Mouse (Mus musculus): ENCODE data around the gene Sik3.

DNA sequence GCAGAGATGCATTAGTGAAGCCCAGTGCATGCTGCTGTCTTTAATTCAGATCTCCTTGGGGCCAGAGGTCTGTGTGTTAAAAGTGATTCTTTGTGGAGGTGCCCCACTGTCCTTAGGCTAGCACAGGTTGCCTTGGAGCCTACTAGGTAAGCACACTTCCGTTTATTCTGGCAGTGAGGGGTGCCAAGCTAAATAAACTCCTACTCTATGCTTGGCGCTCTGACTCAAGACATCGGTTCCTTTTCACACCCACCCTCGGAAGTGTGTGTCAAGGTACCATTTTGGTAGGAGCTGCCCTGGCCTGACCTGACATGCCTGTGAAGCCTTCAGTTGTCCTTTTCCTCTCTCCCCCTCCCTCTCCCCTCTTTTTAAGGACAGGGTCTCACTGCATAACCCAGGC lies 201.7 kb downstream of the Sik3 start:
- TF ChIP-seq CTCF (IDR thresholded peaks at IDR 0.05; ENCODE audit: control insufficient read depth, insufficient read depth, insufficient replicate concordance, low read depth, low read length) (no peak), POLR2A (IDR thresholded peaks at IDR 0.05; ENCODE audit: control insufficient read depth, low read depth, low read length) (no peak)
